Mouse (Mus musculus) C2C12 (cell line): Measurements from ENCODE around the gene Sgca.

Experiments
- CTCF ChIP-seq: IDR thresholded peaks from one replicate; pipeline ENCODE4 v1.5.1; 2011; ENCODE audit not compliant: control insufficient read depth, insufficient read depth, insufficient read length
- FOSL1 ChIP-seq: IDR thresholded peaks from one replicate; pipeline ENCODE4 v1.8.0; 2011; ENCODE audit warnings: mild to moderate bottlenecking, low read length; ENCODE audit not compliant: poor library complexity, insufficient read depth, severe bottlenecking

GRCm38 (mm10) chr11:94998041-94998531 is 22.0 kb upstream of the Sgca start:
- no peak for TF ChIP-seq CTCF
- no peak for TF ChIP-seq FOSL1
